ENCODE assay signal across 29 mouse cellular contexts in genomic region chr12:73344300-73344699, GRCm38 (mm10). TPM values are rescaled to one million over a fixed set of nuclear protein-coding genes. Genes with fewer than 3 reads are reported as not detected.
DNase-seq lines count a peak whose midpoint lies in the region; ATAC-seq and TF ChIP-seq lines count a peak whose summit lies in the region.
"Had no signal": no experiment of that assay in that cellular context is flagged by ENCODE, and none has a peak within 500 bp of the region (broad histone marks: within the 10 kb centered on the region; RNA-seq: fewer than 3 reads in every experiment).

No protein-coding gene starts in this region.

- H3K9me3 ChIP-seq in forebrain, embryonic 11.5 days (ENCODE audit: control insufficient read depth, low read length) = no peaks in the 10 kb centered on the region
- no peaks in the 10 kb centered on the region for H3K9me3 ChIP-seq in forebrain, embryonic 15.5 days
- no peaks in the 10 kb centered on the region for H3K9me3 ChIP-seq in embryonic facial prominence, embryonic 11.5 days (replicated peaks; ENCODE audit: control insufficient read depth, low read length)
- H3K9me3 ChIP-seq: embryonic facial prominence, embryonic 12.5 days; forebrain, embryonic 13.5 days; heart, embryonic 15.5 days had no signal

- H3K79me2 ChIP-seq in heart, adult 2 months (replicated peaks; ENCODE audit: control insufficient read depth, insufficient read depth, low read length) = no peaks in the 10 kb centered on the region

- no peak overlapping the region for H3K4me2 ChIP-seq in forebrain, embryonic 11.5 days (ENCODE audit: low read depth, low read length, severe bottlenecking)
- H3K4me2 ChIP-seq in forebrain, embryonic 15.5 days (replicated peaks) = no peak overlapping the region
- no peak overlapping the region for H3K4me2 ChIP-seq in embryonic facial prominence, embryonic 11.5 days (ENCODE audit: low read depth, low read length)
- H3K4me2 ChIP-seq: embryonic facial prominence, embryonic 12.5 days; forebrain, embryonic 13.5 days; heart, embryonic 11.5 days; heart, embryonic 15.5 days; hindbrain, embryonic 14.5 days had no signal

- no peak overlapping the region for H3K9ac ChIP-seq in forebrain, embryonic 11.5 days (ENCODE audit: low read length)
- no peak overlapping the region for H3K9ac ChIP-seq in forebrain, embryonic 15.5 days (replicated peaks)
- H3K9ac ChIP-seq in heart, adult 2 months (ENCODE audit: low read depth, low read length) = no peak overlapping the region
- H3K9ac ChIP-seq in embryonic facial prominence, embryonic 11.5 days (replicated peaks; ENCODE audit: low read length) = no peak overlapping the region
- H3K9ac ChIP-seq: embryonic facial prominence, embryonic 12.5 days; forebrain, embryonic 13.5 days; forebrain, postnatal 0 days; heart, embryonic 15.5 days; hindbrain, embryonic 14.5 days had no signal

- intact Hi-C loops in heart, adult 2 months (cut with DNase I) = loop anchor here (5.0 to 10.0 kb wide), 2 partner anchors 51 to 57 kb away; partner anchors contain the start of genes Slc38a6 and Trmt5
- intact Hi-C loops in heart, postnatal 10 days (cut with DNase I) = no loop called here

- H3K27ac ChIP-seq in forebrain, embryonic 11.5 days (ENCODE audit: low read depth, low read length) = no peak overlapping the region
- H3K27ac ChIP-seq in forebrain, embryonic 15.5 days (replicated peaks) = no peak overlapping the region
- H3K27ac ChIP-seq in heart, adult 2 months = peak overlapping the region; percentile 62
- no peak overlapping the region for H3K27ac ChIP-seq in embryonic facial prominence, embryonic 11.5 days (replicated peaks; ENCODE audit: low read depth, low read length)
- H3K27ac ChIP-seq: embryonic facial prominence, embryonic 12.5 days; forebrain, embryonic 13.5 days; heart, embryonic 15.5 days; hindbrain, embryonic 14.5 days; hindbrain, postnatal 0 days had no signal

- TF ChIP-seq POLR2A in heart, adult 2 months (IDR thresholded peaks at IDR 0.05; ENCODE audit: insufficient read depth, low read depth, low read length) = no peak

- H3K4me3 ChIP-seq in forebrain, embryonic 11.5 days (ENCODE audit: low read depth, low read length) = no peak overlapping the region
- no peak overlapping the region for H3K4me3 ChIP-seq in forebrain, embryonic 15.5 days
- H3K4me3 ChIP-seq in heart, adult 2 months = no peak overlapping the region
- H3K4me3 ChIP-seq in embryonic facial prominence, embryonic 11.5 days (ENCODE audit: low read depth, low read length) = no peak overlapping the region
- H3K4me3 ChIP-seq: embryonic facial prominence, embryonic 12.5 days; erythroblast, embryonic 14.5 days; forebrain, embryonic 13.5 days; heart, embryonic 15.5 days had no signal

- H3K27me3 ChIP-seq in forebrain, embryonic 11.5 days (ENCODE audit: control insufficient read depth, insufficient read depth, low read length) = no peaks in the 10 kb centered on the region
- no peaks in the 10 kb centered on the region for H3K27me3 ChIP-seq in forebrain, embryonic 15.5 days
- H3K27me3 ChIP-seq in heart, adult 2 months (ENCODE audit: control insufficient read depth, insufficient read depth, low read length) = no peaks in the 10 kb centered on the region
- H3K27me3 ChIP-seq in embryonic facial prominence, embryonic 11.5 days (ENCODE audit: control insufficient read depth, insufficient read depth, low read length) = no peaks in the 10 kb centered on the region
- H3K27me3 ChIP-seq: embryonic facial prominence, embryonic 12.5 days; heart, embryonic 15.5 days had no signal

- H3K36me3 ChIP-seq in forebrain, embryonic 11.5 days (ENCODE audit: control insufficient read depth, insufficient read depth, low read length) = no peaks in the 10 kb centered on the region
- no peaks in the 10 kb centered on the region for H3K36me3 ChIP-seq in forebrain, embryonic 15.5 days
- peaks cover 11% of the 10 kb centered on the region; the same call in 1 of the 2 replicates for H3K36me3 ChIP-seq in heart, adult 2 months (ENCODE audit: control insufficient read depth, insufficient read depth, low read length)
- H3K36me3 ChIP-seq in embryonic facial prominence, embryonic 11.5 days (replicated peaks; ENCODE audit: control insufficient read depth, insufficient read depth, low read depth, low read length) = no peaks in the 10 kb centered on the region
- H3K36me3 ChIP-seq: heart, embryonic 15.5 days had no signal

- 90% methylated on average over 4 of the region's 4 CpGs for WGBS in forebrain, embryonic 11.5 days
- WGBS in forebrain, embryonic 15.5 days = 95% methylated on average over 4 of the region's 4 CpGs
- 89% methylated on average over 4 of the region's 4 CpGs for WGBS in heart, adult 2 months
- WGBS in embryonic facial prominence, embryonic 11.5 days = 94% methylated on average over 4 of the region's 4 CpGs

- TF ChIP-seq EP300 in heart, adult 2 months (IDR thresholded peaks at IDR 0.05; ENCODE audit: insufficient read depth, low read depth, low read length) = no peak

- ATAC-seq in forebrain, embryonic 11.5 days (replicated peaks; ENCODE audit: low FRiP score) = no peak
- ATAC-seq in forebrain, embryonic 15.5 days (replicated peaks) = no peak
- 0 out of 2 replicates have a peak, but pooled peaks have one; percentile 34 for ATAC-seq in embryonic facial prominence, embryonic 11.5 days (replicated peaks; ENCODE audit: insufficient number of reproducible peaks, low FRiP score, low TSS enrichment, low read depth)
- ATAC-seq: forebrain, embryonic 13.5 days; forebrain, postnatal 0 days; hindbrain, postnatal 0 days; inflammation-experienced regulatory T-cells, adult 6 months; intestine, embryonic 16.5 days had no signal

- peak; percentile 25 for DNase-seq in forebrain, embryonic 11.5 days (ENCODE audit: low spot score)
- no peak for DNase-seq in heart, adult 2 months
- DNase-seq in heart, postnatal 10 days = no peak
- peak; percentile 52 for DNase-seq in R1 (ENCODE audit: low read depth, low spot score)
- no peak for DNase-seq in embryonic facial prominence, embryonic 11.5 days (ENCODE audit: low spot score)
- DNase-seq in kidney, postnatal 25 days = no peak
- DNase-seq in yolk sac, embryonic 10.5 days (ENCODE audit: low spot score) = no peak
- DNase-seq: adrenal gland, adult 2 months; adrenal gland, postnatal 25 days; cerebellum, adult 11-12 months; cerebellum, adult 8-10 months; cerebellum, postnatal 10 days; cerebellum, postnatal 36 days; embryo, embryonic 11 days; forebrain, postnatal 0 days; gastrocnemius, postnatal 25 days; heart, postnatal 14 days; heart, postnatal 4 days; kidney, adult 2 months had no signal

- peaks cover 7% of the 10 kb centered on the region; the same call in 1 of the 2 replicates for H3K4me1 ChIP-seq in forebrain, embryonic 11.5 days (replicated peaks; ENCODE audit: control insufficient read depth, insufficient read depth, low read length)
- peaks cover 4% of the 10 kb centered on the region; the same call in 1 of the 2 replicates for H3K4me1 ChIP-seq in forebrain, embryonic 15.5 days
- peaks cover 13% of the 10 kb centered on the region for H3K4me1 ChIP-seq in heart, adult 2 months (ENCODE audit: control insufficient read depth, insufficient read depth, low read length)
- H3K4me1 ChIP-seq in embryonic facial prominence, embryonic 11.5 days (ENCODE audit: control insufficient read depth, insufficient read depth, low read length) = peaks cover 4% of the 10 kb centered on the region

- TF ChIP-seq CTCF in heart, adult 2 months (IDR thresholded peaks at IDR 0.05) = no peak

RNA-seq across cellular contexts. Expression of gene Slc38a6, which starts 57.7 kb away (rescaled TPM):
- polyA plus RNA-seq in forebrain, embryonic 11.5 days (2014; fragmentation: Nextera tagmentation; extraction: Ambion mirVana) = 7.0 and 9.7 TPM in 2 replicates
- 6.7 and 8.8 TPM in 2 replicates for polyA plus RNA-seq in forebrain, embryonic 15.5 days (2015; fragmentation: Nextera tagmentation; extraction: Ambion mirVana)
- total RNA-seq in heart, adult 2 months (2021) = 1 to 10 TPM; 3.8 to 4.0 TPM
- polyA plus RNA-seq in heart, adult 2 months (2012; rRNA removed) = 8.0 and 11.7 TPM in 2 replicates
- total RNA-seq in heart, postnatal 10 days (2021) = 1 to 10 TPM; 6.0 to 6.8 TPM
- polyA plus RNA-seq in embryonic facial prominence, embryonic 11.5 days (2014; fragmentation: Nextera tagmentation; extraction: Ambion mirVana) = 11.0 and 12.8 TPM in 2 replicates
- polyA plus RNA-seq: erythroblast, embryonic 14.5 days had no signal

RNA-seq across cellular contexts. Expression of gene Trmt5, which starts 57.8 kb away (rescaled TPM):
- 18.3 and 19.8 TPM in 2 replicates for polyA plus RNA-seq in forebrain, embryonic 11.5 days (2014; fragmentation: Nextera tagmentation; extraction: Ambion mirVana)
- polyA plus RNA-seq in forebrain, embryonic 15.5 days (2015; fragmentation: Nextera tagmentation; extraction: Ambion mirVana) = 13.5 and 15.3 TPM in 2 replicates
- total RNA-seq in heart, adult 2 months (2021) = 10 to 100 TPM; 51.8 to 52.4 TPM
- 16.0 and 29.7 TPM in 2 replicates for polyA plus RNA-seq in heart, adult 2 months (2012; rRNA removed)
- 10 to 100 TPM; 43.0 to 44.7 TPM for total RNA-seq in heart, postnatal 10 days (2021)
- polyA plus RNA-seq in embryonic facial prominence, embryonic 11.5 days (2014; fragmentation: Nextera tagmentation; extraction: Ambion mirVana) = 23.7 and 28.8 TPM in 2 replicates

Comparison
In these comparisons a context has a peak if more than half of its experiments do, and no peak if none do; other contexts are left out.
1. DNase-seq: peak in forebrain, embryonic 11.5 days (single experiment) and R1 (single experiment); none in heart, adult 2 months (0 of 2), heart, postnatal 10 days (0 of 2), embryonic facial prominence, embryonic 11.5 days (single experiment), kidney, postnatal 25 days (0 of 2) and yolk sac, embryonic 10.5 days (single experiment).